Mouse (Mus musculus): ENCODE measurements around the gene Rela. TPM values are rescaled to one million over a fixed set of nuclear protein-coding genes. Genes with fewer than 3 reads are reported as not detected.

The Rela gene
- polyA plus RNA-seq, 1 experiment from 2014 or later, result 48.5 TPM

DNA sequence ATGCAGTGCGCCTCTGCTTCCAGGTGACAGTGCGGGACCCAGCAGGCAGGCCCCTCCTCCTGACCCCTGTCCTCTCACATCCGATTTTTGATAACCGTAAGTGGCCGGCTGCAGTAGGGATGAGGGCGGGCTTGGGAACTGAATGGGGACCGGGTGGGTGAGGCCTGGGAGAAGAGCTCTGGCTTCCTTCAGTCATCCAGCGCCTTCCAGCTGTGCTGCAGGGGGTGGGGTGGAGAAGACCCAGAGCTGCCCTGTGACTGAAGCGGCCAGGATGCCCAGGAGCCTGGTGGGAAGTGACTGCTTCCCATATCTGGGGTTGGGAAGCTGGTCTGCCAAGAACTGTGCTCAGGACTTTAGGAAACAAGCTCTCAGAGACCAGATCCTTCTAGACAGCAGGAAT lies 3.1 kb downstream of the Rela start:
- H3K4me3 ChIP-seq, result no peak overlapping the region
- H3K9me3 ChIP-seq, result no peaks in the 10 kb centered on the region
- H3K27me3 ChIP-seq, result no peaks in the 10 kb centered on the region
- WGBS, result 70% methylated on average over 9 of the region's 9 CpGs
- H3K4me1 ChIP-seq, result peaks cover 26% of the 10 kb centered on the region
- no peak overlapping the region for H3K4me2 ChIP-seq (replicated peaks)
- ATAC-seq (ENCODE audit: low FRiP score, low read depth), result no peak
- peaks cover 69% of the 10 kb centered on the region for H3K36me3 ChIP-seq
- H3K27ac ChIP-seq, result no peak overlapping the region
- H3K9ac ChIP-seq, result no peak overlapping the region

DNA sequence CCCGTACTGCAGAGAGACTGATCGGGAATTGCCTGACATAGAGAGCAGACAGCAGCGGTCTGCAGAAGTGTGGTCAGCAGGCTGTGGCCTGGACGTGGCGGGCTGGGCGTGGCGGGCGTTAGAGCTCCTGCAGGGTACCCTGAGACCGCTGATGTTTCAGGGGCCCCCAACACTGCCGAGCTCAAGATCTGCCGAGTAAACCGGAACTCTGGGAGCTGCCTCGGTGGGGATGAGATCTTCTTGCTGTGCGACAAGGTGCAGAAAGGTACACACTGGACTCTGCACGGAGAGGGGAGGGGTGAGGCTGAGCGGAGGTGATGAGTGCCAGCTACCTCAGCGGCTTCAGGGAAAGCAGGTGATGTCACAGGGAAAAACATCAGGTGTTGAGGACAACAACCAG lies 3.7 kb downstream of the Rela start:
- Histone ChIP-seq H3K27me3 (no peaks in the 10 kb centered on the region), H3K36me3 (peaks cover 75% of the 10 kb centered on the region), H3K9ac (no peak overlapping the region), H3K27ac (no peak overlapping the region), H3K4me2 (replicated peaks) (no peak overlapping the region), H3K4me1 (peaks cover 25% of the 10 kb centered on the region), H3K4me3 (no peak overlapping the region), H3K9me3 (no peaks in the 10 kb centered on the region)
- ATAC-seq (ENCODE audit: low FRiP score, low read depth), result no peak
- WGBS, result 92% methylated on average over 17 of the region's 17 CpGs

DNA sequence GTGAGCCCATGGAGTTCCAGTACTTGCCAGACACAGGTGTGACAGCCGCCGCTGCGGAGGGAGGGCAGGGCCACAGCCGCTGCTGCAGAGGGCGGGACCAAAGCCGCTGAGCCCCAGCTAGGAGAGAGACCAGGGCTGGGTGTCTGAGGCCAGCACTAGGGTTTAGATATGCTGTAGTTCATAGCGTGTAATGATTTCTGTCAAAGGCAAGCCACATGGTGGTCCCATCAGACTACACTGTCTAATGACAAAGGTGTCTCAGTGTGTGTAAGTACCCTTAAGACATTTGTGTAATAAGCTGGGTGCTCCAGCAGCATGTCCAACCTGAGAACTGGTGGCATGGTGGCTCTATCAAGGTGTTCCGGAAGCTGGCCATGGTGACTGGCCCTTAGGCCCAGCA lies 4.4 kb downstream of the Rela start:
- 90% methylated on average over 8 of the region's 8 CpGs for WGBS
- Histone ChIP-seq H3K27ac (no peak overlapping the region), H3K4me1 (peaks cover 19% of the 10 kb centered on the region), H3K4me3 (no peak overlapping the region), H3K36me3 (peaks cover 82% of the 10 kb centered on the region), H3K27me3 (no peaks in the 10 kb centered on the region), H3K9ac (no peak overlapping the region), H3K4me2 (replicated peaks) (no peak overlapping the region), H3K9me3 (no peaks in the 10 kb centered on the region)
- ATAC-seq (ENCODE audit: low FRiP score, low read depth), result no peak

DNA sequence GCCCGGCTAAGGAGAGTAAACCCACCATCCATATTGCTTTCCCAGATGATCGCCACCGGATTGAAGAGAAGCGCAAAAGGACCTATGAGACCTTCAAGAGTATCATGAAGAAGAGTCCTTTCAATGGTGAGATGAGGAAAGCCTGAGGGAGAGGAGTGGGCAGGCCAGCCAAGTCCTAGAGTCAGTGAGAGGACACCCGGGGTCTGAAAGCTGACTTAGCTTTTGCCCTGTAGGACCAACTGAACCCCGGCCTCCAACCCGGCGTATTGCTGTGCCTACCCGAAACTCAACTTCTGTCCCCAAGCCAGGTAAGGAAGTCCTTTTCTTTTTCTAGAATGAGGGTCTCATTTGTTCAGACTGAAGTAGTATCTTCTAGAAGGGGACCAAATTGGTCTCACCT lies 8.0 kb downstream of the Rela start:
- Histone ChIP-seq H3K9me3 (no peaks in the 10 kb centered on the region), H3K27me3 (no peaks in the 10 kb centered on the region), H3K4me1 (peaks cover 17% of the 10 kb centered on the region), H3K9ac (no peak overlapping the region), H3K27ac (no peak overlapping the region), H3K4me3 (no peak overlapping the region), H3K36me3 (peaks cover 80% of the 10 kb centered on the region), H3K4me2 (replicated peaks) (no peak overlapping the region)
- ATAC-seq (ENCODE audit: low FRiP score, low read depth), result no peak
- WGBS, result 96% methylated on average over 9 of the region's 9 CpGs

- H3K36me3 ChIP-seq, result peaks cover 80% of the 10 kb centered on the region
- 90% methylated on average over 8 of the region's 8 CpGs for WGBS
Measured at GRCm38 (mm10) chr19:5646731-5647330, 9.5 kb downstream of the Rela start.

DNA sequence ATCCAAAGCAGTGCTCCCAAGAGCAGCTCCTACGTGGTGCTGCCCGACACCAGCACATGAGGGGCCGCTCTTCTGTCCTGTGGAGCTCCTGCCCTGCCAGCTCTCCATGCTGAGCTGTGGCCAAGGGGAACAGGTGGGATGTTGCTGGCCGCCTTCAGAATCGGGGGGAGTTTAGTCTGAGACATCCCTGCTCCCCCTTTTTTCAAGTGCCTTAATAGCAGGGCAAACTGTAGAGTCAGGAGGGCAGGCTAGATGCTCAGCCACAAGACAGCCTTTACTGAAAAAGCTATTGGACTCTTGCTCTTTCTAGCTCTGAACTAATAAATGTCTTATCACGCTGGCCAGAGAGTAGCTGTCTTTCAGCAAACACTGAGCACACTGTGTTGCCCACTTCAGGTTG lies 10.5 kb downstream of the Rela start:
- H3K27me3 ChIP-seq, result no peaks in the 10 kb centered on the region
- 96% methylated on average over 6 of the region's 6 CpGs for WGBS
- no peak overlapping the region for H3K9ac ChIP-seq
- no peak for ATAC-seq (ENCODE audit: low FRiP score, low read depth)
- H3K4me3 ChIP-seq, result no peak overlapping the region
- H3K9me3 ChIP-seq, result no peaks in the 10 kb centered on the region
- no peak overlapping the region for H3K4me2 ChIP-seq (replicated peaks)
- peak overlapping the region; percentile 86; the same call in 1 of the 2 replicates for H3K27ac ChIP-seq
- H3K4me1 ChIP-seq, result peaks cover 17% of the 10 kb centered on the region
- H3K36me3 ChIP-seq, result peaks cover 80% of the 10 kb centered on the region

More at GRCm38 (mm10) chr19:5646731-5647330, 9.5 kb downstream of the Rela start:
- H3K27me3 ChIP-seq, result no peaks in the 10 kb centered on the region
- H3K4me2 ChIP-seq (replicated peaks), result no peak overlapping the region
- ATAC-seq (ENCODE audit: low FRiP score, low read depth), result no peak
- H3K9ac ChIP-seq, result no peak overlapping the region
- H3K4me1 ChIP-seq, result peaks cover 17% of the 10 kb centered on the region
- H3K4me3 ChIP-seq, result no peak overlapping the region
- no peaks in the 10 kb centered on the region for H3K9me3 ChIP-seq
- H3K27ac ChIP-seq, result no peak overlapping the region

DNA sequence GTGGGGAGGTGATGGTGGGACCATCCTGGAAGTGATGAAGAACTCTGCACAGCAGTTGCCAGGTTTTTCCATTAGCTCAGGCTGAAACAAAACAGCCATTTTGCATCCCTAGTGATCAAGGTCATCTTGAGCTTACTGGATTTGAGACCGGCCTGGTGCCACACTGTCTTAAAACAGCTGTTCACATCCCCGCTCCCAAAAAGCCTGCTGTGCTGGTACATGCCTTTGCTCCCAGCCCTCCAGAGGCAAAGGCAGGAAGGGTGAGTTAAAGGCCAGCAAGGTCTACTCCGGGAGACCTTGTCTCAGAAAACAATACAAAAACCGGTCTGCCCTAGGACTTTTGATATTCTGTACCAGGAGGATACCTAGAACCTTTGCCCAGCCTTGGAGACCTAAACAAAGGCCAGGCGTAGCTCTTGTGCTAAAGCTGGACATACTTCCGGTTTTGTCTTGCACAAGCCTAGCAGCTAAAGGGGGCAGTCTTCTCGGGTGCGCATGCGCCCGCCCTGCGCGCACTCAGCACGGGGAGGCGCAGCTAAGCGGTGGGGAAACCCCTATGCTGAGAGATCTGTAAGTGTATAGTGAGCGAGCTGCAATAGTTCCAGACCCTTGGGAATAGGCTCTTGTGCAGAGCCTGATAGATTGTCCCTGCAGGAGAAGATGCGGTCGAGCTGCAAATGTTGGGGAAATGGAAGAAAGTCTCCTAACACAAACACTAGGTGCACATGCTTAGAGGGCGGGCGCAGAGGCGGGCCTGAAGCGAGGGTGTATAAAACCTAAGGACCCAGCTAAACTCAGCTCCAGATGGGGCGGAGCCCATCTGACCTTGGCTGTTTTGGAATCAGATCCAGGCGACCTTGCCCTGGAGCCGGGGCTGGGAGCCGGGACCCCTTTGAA lies 11.4 kb downstream of the Rela start:
- Histone ChIP-seq H3K27me3 (peaks cover 3% of the 10 kb centered on the region), H3K4me1 (peaks cover 18% of the 10 kb centered on the region), H3K4me3 (peak overlapping the region; percentile 35), H3K9ac (peak overlapping the region; percentile 62), H3K4me2 (replicated peaks) (peak overlapping the region; percentile 66), H3K36me3 (peaks cover 72% of the 10 kb centered on the region), H3K9me3 (no peaks in the 10 kb centered on the region), H3K27ac (peak overlapping the region; percentile 86)
- 12% methylated on average over 26 of the region's 26 CpGs for WGBS
- ATAC-seq (ENCODE audit: low FRiP score, low read depth), result peak; percentile 89

DNA sequence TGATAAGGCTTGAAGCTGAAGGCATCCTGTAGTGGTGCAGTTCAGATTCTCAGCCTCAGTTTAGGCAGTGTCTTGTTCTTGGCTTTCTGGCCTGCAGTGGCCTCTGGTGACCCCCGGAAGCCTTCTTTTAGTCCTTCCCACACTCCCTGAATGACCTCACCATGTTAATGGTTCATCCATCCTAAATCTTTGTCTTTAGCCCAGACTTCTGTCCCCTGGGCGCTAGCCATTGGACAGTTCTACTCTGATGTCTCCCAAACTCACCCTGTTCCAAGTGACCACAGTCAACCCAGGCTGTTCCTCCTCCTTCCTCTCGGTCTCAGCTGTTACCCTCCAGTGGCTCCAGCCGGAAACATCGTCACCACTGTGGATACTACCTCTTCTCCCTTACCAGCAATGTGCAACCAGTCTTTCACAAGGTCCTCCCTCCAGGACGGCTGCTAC lies 12.0 kb downstream of the Rela start:
- Histone ChIP-seq H3K9me3 (no peaks in the 10 kb centered on the region), H3K4me1 (peaks cover 25% of the 10 kb centered on the region), H3K27me3 (peaks cover 10% of the 10 kb centered on the region), H3K9ac (peak overlapping the region; percentile 62), H3K27ac (peak overlapping the region; percentile 61; the same call in 1 of the 2 replicates), H3K4me3 (peak overlapping the region; percentile 35), H3K36me3 (peaks cover 65% of the 10 kb centered on the region), H3K4me2 (replicated peaks) (peak overlapping the region; percentile 66)
- WGBS, result 75% methylated on average over 6 of the region's 6 CpGs
- no peak; the same call in 1 of the 2 replicates for ATAC-seq (ENCODE audit: low FRiP score, low read depth)

DNA sequence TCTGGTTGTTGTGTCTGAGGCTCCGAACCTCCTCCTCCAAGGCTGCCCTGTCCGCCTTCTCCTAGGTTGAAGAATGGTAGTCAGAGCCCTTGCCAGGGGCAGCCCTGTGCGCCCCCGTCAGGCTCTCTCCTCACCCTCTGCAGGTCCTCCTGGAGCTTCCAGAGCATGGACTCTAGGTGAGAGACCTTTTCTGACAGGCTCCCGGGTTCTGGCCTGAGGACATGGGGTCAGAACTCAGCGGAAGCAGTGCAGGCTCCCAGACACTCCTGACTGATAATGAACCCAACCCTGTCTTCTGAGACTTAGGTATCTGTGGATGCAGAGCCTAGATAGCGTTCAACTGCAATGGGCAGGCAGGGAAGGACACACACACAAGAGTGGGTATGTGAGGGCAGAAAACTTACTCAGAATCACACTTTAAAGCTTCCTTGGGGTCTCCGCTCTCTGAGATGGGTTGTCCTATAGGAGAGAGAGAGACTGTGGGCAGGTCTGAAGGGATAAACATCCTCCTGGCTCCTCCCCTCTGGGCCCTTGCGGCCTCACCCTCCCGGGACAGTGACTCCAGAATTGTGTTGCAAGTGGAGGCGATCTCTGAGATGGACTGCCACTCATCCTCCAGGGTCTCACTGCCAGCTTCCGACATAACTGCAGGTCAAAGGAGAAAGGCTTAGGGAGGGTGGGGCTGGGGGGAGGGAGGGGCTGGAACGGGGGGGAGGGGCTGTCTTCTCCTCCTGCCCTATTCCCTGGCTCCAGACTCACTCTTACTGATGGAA lies 14.4 kb downstream of the Rela start:
- Histone ChIP-seq H3K36me3 (peaks cover 50% of the 10 kb centered on the region), H3K9ac (no peak overlapping the region)
- ATAC-seq (ENCODE audit: low FRiP score, low read depth), result no peak

GRCm38 (mm10) chr19:5652570-5652969 lies 15.3 kb downstream of the Rela start:
- H3K4me1 ChIP-seq, result peaks cover 39% of the 10 kb centered on the region
- no peaks in the 10 kb centered on the region for H3K9me3 ChIP-seq
- H3K9ac ChIP-seq, result 0 out of 2 replicates have a peak overlapping the region, but pooled peaks have one; percentile 31
- WGBS, result 78% methylated on average over 6 of the region's 6 CpGs
- no peak for ATAC-seq (ENCODE audit: low FRiP score, low read depth)
- H3K4me2 ChIP-seq (replicated peaks), result no peak overlapping the region
- peaks cover 31% of the 10 kb centered on the region for H3K27me3 ChIP-seq
- H3K27ac ChIP-seq, result no peak overlapping the region
- no peak overlapping the region for H3K4me3 ChIP-seq
- H3K36me3 ChIP-seq, result peaks cover 41% of the 10 kb centered on the region

More for the DNA sequence above, 14.4 kb downstream of the Rela start:
- Histone ChIP-seq H3K4me1 (peaks cover 39% of the 10 kb centered on the region), H3K9me3 (no peaks in the 10 kb centered on the region), H3K4me2 (replicated peaks) (no peak overlapping the region), H3K27me3 (peaks cover 31% of the 10 kb centered on the region), H3K27ac (no peak overlapping the region), H3K4me3 (no peak overlapping the region)
- 60% methylated on average over 13 of the region's 13 CpGs for WGBS

DNA sequence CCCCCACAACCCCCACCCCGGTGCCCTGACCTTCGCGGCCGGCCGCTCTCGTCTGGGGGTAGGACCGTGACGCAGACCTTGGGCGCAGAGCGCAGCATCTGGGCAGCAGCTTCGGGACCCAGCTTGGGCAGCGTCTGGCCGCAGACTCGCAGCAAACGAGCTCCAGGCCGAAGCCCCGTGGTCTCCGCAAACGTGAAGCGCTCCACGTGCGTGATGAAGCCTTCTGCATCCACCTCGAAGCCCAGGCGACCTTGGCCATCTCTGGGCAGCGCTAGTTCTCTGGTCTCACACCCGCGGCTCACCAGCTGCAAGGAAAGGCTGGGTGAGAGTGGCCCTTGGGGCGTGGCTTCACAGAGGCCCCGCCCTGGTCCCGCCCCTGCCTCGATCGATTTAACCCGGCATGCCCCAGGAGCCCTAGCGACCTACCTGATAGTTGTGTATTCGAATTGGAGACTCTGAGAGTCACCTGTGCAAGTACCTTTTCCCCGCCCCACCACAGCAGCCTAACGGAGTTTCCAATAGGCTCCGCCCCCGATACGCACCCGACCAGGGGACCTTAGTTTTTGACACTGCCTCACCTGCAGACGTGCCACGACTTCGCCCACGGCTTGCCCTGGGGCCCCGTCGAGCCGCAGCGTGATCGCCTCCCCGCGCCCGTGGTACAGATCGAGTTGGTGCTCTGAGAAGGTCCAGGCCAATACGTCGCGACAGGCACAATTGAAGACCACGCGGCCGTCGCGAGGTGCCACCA lies 16.9 kb downstream of the Rela start:
- H3K27me3 ChIP-seq, result peaks cover 31% of the 10 kb centered on the region
- peaks cover 25% of the 10 kb centered on the region for H3K4me1 ChIP-seq
- peak overlapping the region; percentile 82 for H3K4me2 ChIP-seq (replicated peaks)
- H3K27ac ChIP-seq, result no peak overlapping the region
- no peaks in the 10 kb centered on the region for H3K9me3 ChIP-seq
- WGBS, result 5% methylated on average over 61 of the region's 62 CpGs
- peak; percentile 38; the same call in 1 of the 2 replicates for ATAC-seq (ENCODE audit: low FRiP score, low read depth)
- H3K9ac ChIP-seq, result peak overlapping the region; percentile 60
- peaks cover 40% of the 10 kb centered on the region for H3K36me3 ChIP-seq
- H3K4me3 ChIP-seq, result peak overlapping the region; percentile 48
